Mouse (Mus musculus): ENCODE results near the gene Lrrc9.

Lrrc9 gene

GRCm38 (mm10) chr12:72441839-72442576 lies at the start of gene Lrrc9:
TSS of gene Lrrc9 (plus strand) at chr12:72441866.
- ATAC-seq (ENCODE audit: insufficient number of reproducible peaks, low FRiP score, low TSS enrichment) = peak; percentile 15; the same call in 1 of the 2 replicates

DNA sequence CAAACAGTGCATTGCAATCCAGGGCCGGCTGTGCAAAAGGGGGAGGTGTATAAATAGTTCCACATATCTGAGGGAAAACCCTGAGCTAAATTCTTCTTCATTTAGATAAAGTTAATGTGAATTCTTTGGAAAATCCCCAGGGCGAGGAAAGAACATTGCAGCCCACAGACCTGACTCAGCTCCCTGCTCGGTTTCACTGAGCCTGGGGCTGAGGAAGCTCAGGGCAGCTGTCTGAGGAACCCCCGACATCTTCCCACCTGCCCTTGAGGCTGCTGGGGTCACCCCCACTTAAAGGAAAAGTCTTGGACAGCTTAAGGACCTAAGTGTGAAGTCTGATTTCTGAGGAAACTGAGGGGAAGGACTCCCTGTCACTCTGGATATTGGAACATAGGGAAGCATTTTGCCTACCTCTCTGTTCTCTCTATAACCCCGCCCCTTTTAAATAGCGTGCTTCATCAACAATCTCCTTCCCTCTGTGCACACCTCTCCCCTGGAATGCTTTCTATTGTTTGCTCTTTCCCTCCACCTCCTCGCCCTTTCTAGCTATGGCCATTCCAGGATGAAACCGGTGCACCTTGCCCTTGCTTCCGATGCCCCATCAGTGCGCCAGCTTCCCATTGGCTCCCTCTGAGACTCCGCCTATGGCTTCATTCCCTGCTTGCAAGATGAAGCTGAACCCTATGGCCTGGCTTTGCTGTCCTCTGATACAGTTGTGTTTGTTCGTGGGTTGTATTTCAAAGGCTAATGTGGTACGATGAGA lies 48.4 kb upstream of the Lrrc9 start:
- ATAC-seq (ENCODE audit: insufficient number of reproducible peaks, low FRiP score, low TSS enrichment) = no peak

GRCm38 (mm10) chr12:72405031-72405430 lies 36.6 kb upstream of the Lrrc9 start:
- ATAC-seq (ENCODE audit: insufficient number of reproducible peaks, low FRiP score, low TSS enrichment) = no peak

- ATAC-seq (ENCODE audit: insufficient number of reproducible peaks, low FRiP score, low TSS enrichment) = peak; percentile 23; the same call in 1 of the 2 replicates
These were observed 34.5 kb upstream of the Lrrc9 start for GRCm38 (mm10) chr12:72407146-72407545.

GRCm38 (mm10) chr12:72407721-72408110 lies 34.0 kb upstream of the Lrrc9 start:
- no peak for ATAC-seq (ENCODE audit: insufficient number of reproducible peaks, low FRiP score, low TSS enrichment)

DNA sequence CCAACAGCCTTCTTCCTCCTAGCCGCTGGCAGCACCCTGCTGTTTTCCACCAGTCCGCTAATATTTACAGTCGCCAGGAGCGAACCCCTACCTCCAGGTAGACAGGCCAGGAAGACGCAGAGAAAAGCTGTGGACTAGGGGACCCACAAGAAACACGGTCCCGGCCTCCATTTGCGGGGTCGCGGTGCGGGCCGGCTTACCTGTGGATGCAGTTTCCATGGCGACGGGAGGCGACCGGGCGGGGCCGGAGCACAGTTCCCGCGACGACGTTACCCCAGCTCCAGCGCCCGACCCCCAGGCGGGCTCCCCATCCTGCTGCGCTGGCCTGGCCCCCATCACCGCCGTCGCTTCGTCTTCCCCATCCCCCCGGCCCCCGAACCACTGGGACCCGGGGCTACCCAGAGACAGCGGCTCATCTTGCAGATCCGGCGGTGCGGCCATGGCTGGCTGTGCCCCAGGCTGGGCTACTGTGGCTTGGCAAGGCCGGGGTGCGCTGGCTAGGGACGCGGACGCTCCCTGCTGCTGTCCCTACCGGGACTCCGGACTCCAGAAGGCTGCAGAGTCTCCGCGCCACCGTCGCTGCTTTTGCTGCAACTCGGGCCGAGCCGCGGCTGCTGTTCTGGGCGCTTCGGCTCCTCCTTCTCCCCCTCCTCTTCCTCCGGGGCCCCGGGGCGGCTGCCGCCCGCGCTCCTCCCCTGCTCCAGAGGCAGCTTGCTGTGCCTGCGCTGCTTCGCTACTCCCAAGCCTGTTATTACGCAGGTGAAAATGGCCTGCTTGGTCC lies 33.4 kb upstream of the Lrrc9 start:
- peak; percentile 77 for ATAC-seq (ENCODE audit: insufficient number of reproducible peaks, low FRiP score, low TSS enrichment)

GRCm38 (mm10) chr12:72408954-72409353 lies 32.7 kb upstream of the Lrrc9 start, which contains the start of gene Rtn1:
TSS of gene Rtn1 (minus strand) at chr12:72409054.
- ATAC-seq (ENCODE audit: insufficient number of reproducible peaks, low FRiP score, low TSS enrichment) = no peak

DNA sequence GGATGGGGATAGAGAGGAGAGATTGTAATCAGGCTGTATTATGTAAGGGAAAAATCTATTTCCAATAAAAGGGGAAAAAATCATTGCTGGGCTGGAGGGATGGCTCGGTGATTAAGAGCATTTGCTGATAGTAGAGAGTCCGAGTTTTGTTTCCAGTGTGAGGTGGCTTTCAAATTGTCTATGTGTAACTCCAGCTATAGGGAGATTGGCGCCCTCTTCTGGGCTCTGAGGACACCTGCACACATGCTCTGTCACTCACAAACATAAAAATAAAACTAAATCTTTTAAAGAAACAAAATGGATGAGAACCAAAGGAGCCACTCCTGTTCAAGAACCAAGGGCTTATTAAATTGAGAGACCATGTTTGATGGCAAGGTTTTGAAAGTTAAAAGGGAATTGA lies 23.9 kb upstream of the Lrrc9 start:
- peak; percentile 61; the same call in 1 of the 2 replicates for ATAC-seq (ENCODE audit: insufficient number of reproducible peaks, low FRiP score, low TSS enrichment)

GRCm38 (mm10) chr12:72422681-72423080 lies 19.0 kb upstream of the Lrrc9 start:
- no peak for ATAC-seq (ENCODE audit: insufficient number of reproducible peaks, low FRiP score, low TSS enrichment)

DNA sequence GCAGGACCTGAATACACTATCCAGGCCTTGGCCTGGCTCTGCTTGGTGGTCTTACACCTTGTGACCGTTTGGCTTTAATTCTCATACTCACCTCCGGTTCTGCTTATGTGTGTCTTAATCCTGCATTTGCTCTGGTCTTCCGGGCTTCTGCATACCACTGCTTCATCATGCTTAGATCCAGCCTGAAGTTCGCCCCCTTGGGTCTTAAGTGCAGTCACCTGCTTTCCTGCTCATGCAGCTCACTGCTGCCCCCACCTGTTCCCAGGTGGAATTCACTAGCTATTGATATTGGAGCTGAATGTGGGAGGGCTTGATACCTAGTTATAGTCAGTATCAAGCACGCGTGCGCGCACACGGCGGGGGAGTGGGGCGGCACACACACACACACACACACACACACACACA lies 13.9 kb upstream of the Lrrc9 start:
- peak; percentile 68 for ATAC-seq (ENCODE audit: insufficient number of reproducible peaks, low FRiP score, low TSS enrichment)

- ATAC-seq (ENCODE audit: insufficient number of reproducible peaks, low FRiP score, low TSS enrichment) = no peak
These were observed 9.5 kb upstream of the Lrrc9 start for GRCm38 (mm10) chr12:72432209-72432608.

GRCm38 (mm10) chr12:72433241-72433865 lies 8.3 kb upstream of the Lrrc9 start:
- no peak for ATAC-seq (ENCODE audit: insufficient number of reproducible peaks, low FRiP score, low TSS enrichment)

DNA sequence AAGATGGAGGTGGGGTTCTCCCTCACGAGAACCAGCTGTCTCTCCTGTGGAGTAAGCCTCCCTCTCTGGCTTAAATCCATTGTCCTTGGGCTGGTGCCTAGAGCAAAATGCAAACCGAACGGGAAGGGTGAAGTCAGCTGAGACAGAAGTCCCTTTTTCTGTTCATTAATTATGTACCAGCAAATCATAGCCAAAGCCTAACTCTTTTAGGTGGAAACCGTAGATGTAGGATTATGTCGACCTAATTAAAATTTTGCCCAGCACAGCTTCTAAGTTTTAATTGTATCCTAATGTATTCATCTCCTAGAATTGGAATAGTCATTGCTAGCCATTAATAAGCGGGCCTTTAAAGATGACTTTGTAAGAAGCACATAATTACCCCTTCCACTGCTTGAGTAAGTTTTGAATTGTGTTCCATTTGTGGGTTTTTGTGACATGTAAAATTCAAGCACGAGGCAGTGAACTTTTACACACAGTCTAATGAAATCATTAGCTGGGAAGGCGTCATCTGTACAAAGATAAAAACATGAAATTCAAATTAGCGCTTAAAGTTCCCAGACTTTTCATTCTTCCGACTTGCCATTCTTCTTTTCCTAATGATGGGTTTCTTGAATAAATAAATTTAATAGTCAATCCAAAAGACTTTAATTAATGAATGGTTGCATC lies 3.9 kb upstream of the Lrrc9 start:
- ATAC-seq (ENCODE audit: insufficient number of reproducible peaks, low FRiP score, low TSS enrichment) = no peak

DNA sequence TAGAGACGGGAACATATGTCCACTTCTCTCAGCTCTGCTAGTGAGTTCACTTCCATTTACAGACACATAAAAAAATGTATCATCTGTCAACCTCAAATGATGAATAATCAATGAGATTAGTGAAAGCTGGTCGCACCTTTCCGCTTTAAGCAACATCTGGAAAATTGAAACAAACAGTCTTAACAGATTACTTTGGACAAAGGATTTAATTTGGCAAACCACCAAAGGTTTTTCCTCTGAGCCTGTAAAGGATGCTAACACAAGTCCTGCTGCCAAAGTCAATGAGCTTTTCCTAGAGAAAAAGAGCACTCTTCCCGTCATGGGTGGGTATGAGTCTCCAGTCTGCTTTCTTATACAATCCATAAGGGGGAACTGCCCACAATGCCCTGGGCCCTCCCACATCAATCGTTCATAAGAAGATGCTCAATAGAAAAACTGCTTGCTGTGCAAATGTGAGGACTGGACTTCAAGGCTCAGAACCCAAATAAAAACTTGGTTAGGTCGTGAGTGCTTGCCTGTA lies 2.6 kb upstream of the Lrrc9 start:
- no peak for ATAC-seq (ENCODE audit: insufficient number of reproducible peaks, low FRiP score, low TSS enrichment)

GRCm38 (mm10) chr12:72453941-72454340 lies 12.3 kb downstream of the Lrrc9 start:
- ATAC-seq (ENCODE audit: insufficient number of reproducible peaks, low FRiP score, low TSS enrichment) = no peak

DNA sequence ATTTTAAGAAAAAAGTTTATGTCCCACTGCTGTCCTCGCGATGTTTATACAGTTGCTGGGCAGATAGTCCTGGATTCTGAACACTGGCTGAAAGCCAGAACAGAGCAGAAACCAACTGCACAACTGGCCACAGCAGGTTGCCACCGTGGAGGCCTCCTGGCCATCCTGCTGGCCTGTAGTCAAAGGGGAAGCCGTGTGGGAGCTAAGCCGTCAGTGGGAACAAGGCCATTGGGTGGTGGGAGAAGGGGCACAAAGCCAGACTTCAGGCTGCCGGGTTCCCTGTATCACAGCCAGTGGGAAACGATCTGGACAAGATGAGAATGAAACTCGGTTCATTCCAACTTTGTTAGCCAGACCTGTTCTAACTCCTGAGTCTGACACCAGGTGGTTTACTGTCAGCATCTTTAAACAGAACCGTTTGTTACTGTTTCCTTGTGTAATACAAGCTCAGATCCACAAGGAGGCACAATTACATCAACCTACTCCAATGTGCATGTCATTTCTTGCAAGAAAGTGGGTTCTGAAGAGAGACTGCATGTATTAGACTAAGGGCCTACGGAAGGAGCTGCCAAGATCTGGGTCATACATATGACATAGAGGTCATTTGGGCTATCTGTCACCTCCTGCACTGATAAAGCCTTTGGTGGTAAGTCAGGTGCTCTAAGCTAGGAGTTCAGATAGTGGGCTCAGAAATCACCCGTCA lies 19.7 kb downstream of the Lrrc9 start:
- ATAC-seq (ENCODE audit: insufficient number of reproducible peaks, low FRiP score, low TSS enrichment) = peak; percentile 52

DNA sequence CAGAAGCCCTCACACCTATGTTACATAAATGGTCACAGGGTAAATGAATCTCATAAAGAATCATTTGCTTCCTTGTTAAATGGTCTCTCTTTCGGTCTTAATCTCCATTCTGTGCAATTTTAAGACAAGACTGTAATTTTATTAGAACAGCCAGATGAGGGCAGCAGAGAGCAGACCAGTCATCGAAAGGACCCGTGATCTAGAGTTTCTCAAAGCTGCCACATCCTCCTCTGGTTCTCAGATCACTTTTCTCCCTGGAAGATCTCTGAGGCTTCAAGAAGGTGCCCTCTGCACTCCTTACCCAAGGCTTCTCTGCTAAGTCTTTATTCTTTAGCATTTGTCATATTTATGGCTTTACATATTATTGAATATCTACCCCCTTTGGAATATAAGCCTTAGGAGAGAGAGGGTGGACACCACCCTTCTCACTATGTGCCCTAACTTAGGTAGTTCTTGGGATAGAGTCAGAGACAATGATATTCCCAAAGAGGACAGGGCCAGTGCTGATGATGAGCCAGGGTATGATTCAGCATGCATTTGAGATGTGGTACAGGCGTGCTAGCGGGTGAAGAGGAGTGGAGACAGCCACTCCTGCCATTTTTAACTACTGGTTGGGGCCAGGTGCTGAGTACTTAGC lies 20.3 kb downstream of the Lrrc9 start:
- peak; percentile 56 for ATAC-seq (ENCODE audit: insufficient number of reproducible peaks, low FRiP score, low TSS enrichment)

- no peak for ATAC-seq (ENCODE audit: insufficient number of reproducible peaks, low FRiP score, low TSS enrichment)
These were observed 24.3 kb downstream of the Lrrc9 start for GRCm38 (mm10) chr12:72465826-72466501.
